Mouse (Mus musculus): Measurements from ENCODE around the gene Ffar1. TPM values are rescaled to one million over a fixed set of nuclear protein-coding genes. Genes with fewer than 3 reads are reported as not detected.
A peak's percentile ranks its signal among the peaks of the same experiment; 100 is the strongest.

Gene Ffar1
- polyA plus RNA-seq, 1 experiment from 2014 or later = not detected

GRCm38 (mm10) chr7:30859635-30860402 lies 1.5 kb downstream of the Ffar1 start:
- WGBS = 12% methylated on average over 14 of the region's 16 CpGs

GRCm38 (mm10) chr7:30859290-30859634 lies 2.1 kb downstream of the Ffar1 start:
- H3K9me3 ChIP-seq (ENCODE audit: control insufficient read depth, low read length) = no peaks in the 10 kb centered on the region
- no peaks in the 10 kb centered on the region for H3K27me3 ChIP-seq (ENCODE audit: control insufficient read depth, insufficient read depth, low read length)
- no peak overlapping the region for H3K9ac ChIP-seq (ENCODE audit: low read depth, low read length)
- H3K36me3 ChIP-seq (ENCODE audit: control insufficient read depth, insufficient read depth, low read length) = no peaks in the 10 kb centered on the region
- no peaks in the 10 kb centered on the region for H3K4me1 ChIP-seq (replicated peaks; ENCODE audit: control insufficient read depth, insufficient read depth, low read length)
- H3K4me2 ChIP-seq (replicated peaks; ENCODE audit: low read depth, low read length) = no peak overlapping the region
- H3K4me3 ChIP-seq (ENCODE audit: low read depth, low read length) = no peak overlapping the region
- DNase-seq (ENCODE audit: low spot score) (peak; percentile 79), ATAC-seq (ENCODE audit: low FRiP score) (peak; percentile 66)
- no peak overlapping the region for H3K27ac ChIP-seq (ENCODE audit: low read depth, low read length)

More at GRCm38 (mm10) chr7:30859635-30860402, 1.5 kb downstream of the Ffar1 start:
- no peak overlapping the region for H3K27ac ChIP-seq (ENCODE audit: low read depth, low read length)
- ATAC-seq (ENCODE audit: low FRiP score) (peak; percentile 72), DNase-seq (ENCODE audit: low spot score) (peak; percentile 86)
- no peak overlapping the region for H3K9ac ChIP-seq (ENCODE audit: low read depth, low read length)
- peak overlapping the region; percentile 23; the same call in 1 of the 2 replicates for H3K4me2 ChIP-seq (replicated peaks; ENCODE audit: low read depth, low read length)
- no peaks in the 10 kb centered on the region for H3K36me3 ChIP-seq (ENCODE audit: control insufficient read depth, insufficient read depth, low read length)
- H3K27me3 ChIP-seq (ENCODE audit: control insufficient read depth, insufficient read depth, low read length) = no peaks in the 10 kb centered on the region
- H3K9me3 ChIP-seq (ENCODE audit: control insufficient read depth, low read length) = no peaks in the 10 kb centered on the region
- 0 out of 2 replicates have a peak overlapping the region, but pooled peaks have one; percentile 8 for H3K4me3 ChIP-seq (ENCODE audit: low read depth, low read length)
- H3K4me1 ChIP-seq (replicated peaks; ENCODE audit: control insufficient read depth, insufficient read depth, low read length) = no peaks in the 10 kb centered on the region

GRCm38 (mm10) chr7:30857746-30858145 lies 3.6 kb downstream of the Ffar1 start:
- Histone ChIP-seq H3K4me1 (replicated peaks; ENCODE audit: control insufficient read depth, insufficient read depth, low read length) (no peaks in the 10 kb centered on the region), H3K27ac (ENCODE audit: low read depth, low read length) (no peak overlapping the region), H3K9me3 (ENCODE audit: control insufficient read depth, low read length) (no peaks in the 10 kb centered on the region), H3K9ac (ENCODE audit: low read depth, low read length) (no peak overlapping the region), H3K4me2 (replicated peaks; ENCODE audit: low read depth, low read length) (no peak overlapping the region), H3K27me3 (ENCODE audit: control insufficient read depth, insufficient read depth, low read length) (no peaks in the 10 kb centered on the region), H3K4me3 (ENCODE audit: low read depth, low read length) (no peak overlapping the region), H3K36me3 (ENCODE audit: control insufficient read depth, insufficient read depth, low read length) (no peaks in the 10 kb centered on the region)
- no peak for DNase-seq (ENCODE audit: low spot score)
- WGBS = 81% methylated on average over 1 of the region's 1 CpGs
- no peak for ATAC-seq (ENCODE audit: low FRiP score)

- Histone ChIP-seq H3K27me3 (ENCODE audit: control insufficient read depth, insufficient read depth, low read length) (no peaks in the 10 kb centered on the region), H3K4me3 (ENCODE audit: low read depth, low read length) (no peak within 1 kb of the TSS), H3K36me3 (ENCODE audit: control insufficient read depth, insufficient read depth, low read length) (no peaks in the 10 kb centered on the region), H3K4me1 (replicated peaks; ENCODE audit: control insufficient read depth, insufficient read depth, low read length) (no peaks in the 10 kb centered on the region), H3K9me3 (ENCODE audit: control insufficient read depth, low read length) (no peaks in the 10 kb centered on the region), H3K27ac (ENCODE audit: low read depth, low read length) (no peak within 1 kb of the TSS), H3K9ac (ENCODE audit: low read depth, low read length) (no peak within 1 kb of the TSS), H3K4me2 (replicated peaks; ENCODE audit: low read depth, low read length) (no peak within 1 kb of the TSS)
- ATAC-seq (ENCODE audit: low FRiP score) (no peak), DNase-seq (ENCODE audit: low spot score) (no peak)
- 81% methylated on average over 6 of the region's 6 CpGs for WGBS
Observed at GRCm38 (mm10) chr7:30856078-30856477, 5.3 kb downstream of the Ffar1 start, which contains the start of gene Ffar3. Ffar3 (minus strand) TSS chr7:30856178.

GRCm38 (mm10) chr7:30851421-30851820 lies 9.9 kb downstream of the Ffar1 start:
- H3K9me3 ChIP-seq (ENCODE audit: control insufficient read depth, low read length) = no peaks in the 10 kb centered on the region
- no peak overlapping the region for H3K27ac ChIP-seq (ENCODE audit: low read depth, low read length)
- no peaks in the 10 kb centered on the region for H3K36me3 ChIP-seq (ENCODE audit: control insufficient read depth, insufficient read depth, low read length)
- H3K27me3 ChIP-seq (ENCODE audit: control insufficient read depth, insufficient read depth, low read length) = no peaks in the 10 kb centered on the region
- no peak overlapping the region for H3K4me2 ChIP-seq (replicated peaks; ENCODE audit: low read depth, low read length)
- 86% methylated on average over 1 of the region's 1 CpGs for WGBS
- H3K4me1 ChIP-seq (replicated peaks; ENCODE audit: control insufficient read depth, insufficient read depth, low read length) = no peaks in the 10 kb centered on the region
- H3K4me3 ChIP-seq (ENCODE audit: low read depth, low read length) = no peak overlapping the region
- DNase-seq (ENCODE audit: low spot score) = no peak
- no peak overlapping the region for H3K9ac ChIP-seq (ENCODE audit: low read depth, low read length)
- no peak for ATAC-seq (ENCODE audit: low FRiP score)

- no peaks in the 10 kb centered on the region for H3K36me3 ChIP-seq (ENCODE audit: control insufficient read depth, insufficient read depth, low read length)
- no peaks in the 10 kb centered on the region for H3K4me1 ChIP-seq (replicated peaks; ENCODE audit: control insufficient read depth, insufficient read depth, low read length)
- no peak for ATAC-seq (ENCODE audit: low FRiP score)
- H3K4me3 ChIP-seq (ENCODE audit: low read depth, low read length) = no peak overlapping the region
- WGBS = 88% methylated on average over 6 of the region's 6 CpGs
- no peak overlapping the region for H3K27ac ChIP-seq (ENCODE audit: low read depth, low read length)
- no peak for DNase-seq (ENCODE audit: low spot score)
- H3K4me2 ChIP-seq (replicated peaks; ENCODE audit: low read depth, low read length) = no peak overlapping the region
- H3K9ac ChIP-seq (ENCODE audit: low read depth, low read length) = no peak overlapping the region
- no peaks in the 10 kb centered on the region for H3K27me3 ChIP-seq (ENCODE audit: control insufficient read depth, insufficient read depth, low read length)
- H3K9me3 ChIP-seq (ENCODE audit: control insufficient read depth, low read length) = no peaks in the 10 kb centered on the region
Observed at GRCm38 (mm10) chr7:30847934-30848333, 13.4 kb downstream of the Ffar1 start.

- Histone ChIP-seq H3K4me2 (replicated peaks; ENCODE audit: low read depth, low read length) (no peak overlapping the region), H3K27ac (ENCODE audit: low read depth, low read length) (no peak overlapping the region), H3K9ac (ENCODE audit: low read depth, low read length) (no peak overlapping the region), H3K36me3 (ENCODE audit: control insufficient read depth, insufficient read depth, low read length) (no peaks in the 10 kb centered on the region), H3K9me3 (ENCODE audit: control insufficient read depth, low read length) (no peaks in the 10 kb centered on the region), H3K4me1 (replicated peaks; ENCODE audit: control insufficient read depth, insufficient read depth, low read length) (no peaks in the 10 kb centered on the region), H3K4me3 (ENCODE audit: low read depth, low read length) (no peak overlapping the region), H3K27me3 (ENCODE audit: control insufficient read depth, insufficient read depth, low read length) (no peaks in the 10 kb centered on the region)
- 85% methylated on average over 5 of the region's 5 CpGs for WGBS
- no peak for ATAC-seq (ENCODE audit: low FRiP score)
- no peak for DNase-seq (ENCODE audit: low spot score)
Observed at GRCm38 (mm10) chr7:30847386-30847785, 14.0 kb downstream of the Ffar1 start.

GRCm38 (mm10) chr7:30846505-30847053 lies 14.8 kb downstream of the Ffar1 start:
- 63% methylated on average over 2 of the region's 2 CpGs for WGBS
- no peaks in the 10 kb centered on the region for H3K9me3 ChIP-seq (ENCODE audit: control insufficient read depth, low read length)
- H3K9ac ChIP-seq (ENCODE audit: low read depth, low read length) = no peak overlapping the region
- H3K36me3 ChIP-seq (ENCODE audit: control insufficient read depth, insufficient read depth, low read length) = no peaks in the 10 kb centered on the region
- no peak overlapping the region for H3K4me2 ChIP-seq (replicated peaks; ENCODE audit: low read depth, low read length)
- ATAC-seq (ENCODE audit: low FRiP score) (no peak), DNase-seq (ENCODE audit: low spot score) (no peak)
- no peak overlapping the region for H3K27ac ChIP-seq (ENCODE audit: low read depth, low read length)
- no peak overlapping the region for H3K4me3 ChIP-seq (ENCODE audit: low read depth, low read length)
- H3K4me1 ChIP-seq (replicated peaks; ENCODE audit: control insufficient read depth, insufficient read depth, low read length) = no peaks in the 10 kb centered on the region
- H3K27me3 ChIP-seq (ENCODE audit: control insufficient read depth, insufficient read depth, low read length) = no peaks in the 10 kb centered on the region

All from hindbrain, embryonic 11.5 days (tissue).